Mouse (Mus musculus): Measurements from ENCODE around the gene Vav1. TPM values are rescaled to one million over a fixed set of nuclear protein-coding genes. Genes with fewer than 3 reads are reported as not detected.

Gene Vav1
- polyA plus RNA-seq, 1 experiment from 2014 or later = 1.5 TPM

DNA sequence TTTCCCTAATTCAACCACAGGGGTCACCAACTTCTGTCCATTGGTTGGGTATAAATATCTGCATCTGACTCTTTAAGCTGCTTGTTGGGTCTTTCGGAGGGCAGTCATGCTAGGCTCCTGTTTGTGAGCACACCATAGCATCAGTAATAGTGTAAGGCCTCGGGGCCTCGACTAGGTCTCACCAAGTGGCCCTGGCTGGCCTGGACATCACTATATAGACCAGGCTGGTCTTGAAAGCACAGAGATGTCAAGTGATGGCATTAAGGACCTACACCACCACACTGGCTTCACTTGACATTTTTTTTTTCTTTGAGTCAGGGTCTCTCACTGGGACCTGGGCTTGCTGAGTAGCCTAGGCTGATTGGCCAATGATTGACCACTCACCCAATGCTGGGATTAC, 20.7 kb upstream of the Vav1 start:
- no peak overlapping the region for H3K27ac ChIP-seq (replicated peaks)
- WGBS = 93% methylated on average over 3 of the region's 3 CpGs
- H3K36me3 ChIP-seq = peaks cover 3% of the 10 kb centered on the region; the same call in 1 of the 2 replicates

DNA sequence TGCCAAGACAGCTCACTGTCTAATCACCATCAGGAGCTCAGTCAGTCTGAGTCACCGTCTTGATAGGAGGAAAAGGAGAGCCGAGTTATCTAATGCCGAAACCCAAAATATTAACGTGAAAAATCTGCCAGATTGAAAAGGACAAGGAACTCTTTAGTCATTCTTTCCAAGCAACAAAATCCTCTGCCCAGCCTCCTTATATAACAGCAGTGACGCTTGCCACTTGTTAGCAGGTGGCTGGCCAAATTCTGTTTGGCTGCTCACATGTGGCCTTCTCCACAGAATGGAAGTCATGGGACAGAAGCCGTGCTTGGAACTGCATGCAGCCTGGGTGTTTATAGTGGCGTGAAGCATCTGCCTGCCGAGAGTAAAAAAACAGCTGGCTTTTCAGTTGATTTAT, 19.2 kb upstream of the Vav1 start:
- no peak overlapping the region for H3K4me2 ChIP-seq (replicated peaks)
- WGBS = 93% methylated on average over 8 of the region's 8 CpGs
- no peaks in the 10 kb centered on the region for H3K27me3 ChIP-seq
- peaks cover 3% of the 10 kb centered on the region; the same call in 1 of the 2 replicates for H3K36me3 ChIP-seq
- no peak for ATAC-seq (replicated peaks)
- H3K4me3 ChIP-seq = no peak overlapping the region
- no peak overlapping the region for H3K9ac ChIP-seq (replicated peaks)
- no peaks in the 10 kb centered on the region for H3K4me1 ChIP-seq
- no peaks in the 10 kb centered on the region for H3K9me3 ChIP-seq
- no peak overlapping the region for H3K27ac ChIP-seq (replicated peaks)

More for the DNA sequence above, 20.7 kb upstream of the Vav1 start:
- H3K4me1 ChIP-seq = no peaks in the 10 kb centered on the region
- no peak for ATAC-seq (replicated peaks)
- no peaks in the 10 kb centered on the region for H3K9me3 ChIP-seq
- H3K4me3 ChIP-seq = no peak overlapping the region
- H3K27me3 ChIP-seq = no peaks in the 10 kb centered on the region
- no peak overlapping the region for H3K4me2 ChIP-seq (replicated peaks)
- H3K9ac ChIP-seq (replicated peaks) = no peak overlapping the region

DNA sequence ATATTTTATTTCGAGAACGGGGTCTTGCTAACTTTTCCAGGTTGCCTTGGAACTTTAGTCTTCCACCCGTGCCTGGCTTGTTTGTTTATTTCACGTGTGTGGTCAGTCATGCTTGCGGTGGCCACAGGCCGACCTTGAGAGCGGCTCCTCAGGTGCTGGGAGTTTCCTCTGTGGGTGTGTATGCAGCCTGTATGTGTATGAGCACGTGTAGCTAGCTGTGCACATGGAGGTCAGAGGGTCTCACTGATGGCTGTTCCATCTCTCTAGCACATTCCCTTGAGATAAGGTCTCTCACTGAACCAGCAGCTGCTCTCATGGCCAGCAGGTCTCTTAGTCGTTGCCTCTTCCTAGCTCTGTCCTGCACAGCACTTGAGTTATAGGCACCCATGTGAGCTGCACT, 18.5 kb upstream of the Vav1 start:
- Histone ChIP-seq H3K4me2 (replicated peaks) (no peak overlapping the region), H3K9ac (replicated peaks) (no peak overlapping the region), H3K4me1 (no peaks in the 10 kb centered on the region), H3K27ac (replicated peaks) (no peak overlapping the region), H3K27me3 (no peaks in the 10 kb centered on the region), H3K9me3 (no peaks in the 10 kb centered on the region), H3K4me3 (no peak overlapping the region), H3K36me3 (0 out of 2 replicates have a peak, but pooled peaks cover 3% of the 10 kb centered on the region)
- ATAC-seq (replicated peaks) = no peak
- 89% methylated on average over 9 of the region's 9 CpGs for WGBS

DNA sequence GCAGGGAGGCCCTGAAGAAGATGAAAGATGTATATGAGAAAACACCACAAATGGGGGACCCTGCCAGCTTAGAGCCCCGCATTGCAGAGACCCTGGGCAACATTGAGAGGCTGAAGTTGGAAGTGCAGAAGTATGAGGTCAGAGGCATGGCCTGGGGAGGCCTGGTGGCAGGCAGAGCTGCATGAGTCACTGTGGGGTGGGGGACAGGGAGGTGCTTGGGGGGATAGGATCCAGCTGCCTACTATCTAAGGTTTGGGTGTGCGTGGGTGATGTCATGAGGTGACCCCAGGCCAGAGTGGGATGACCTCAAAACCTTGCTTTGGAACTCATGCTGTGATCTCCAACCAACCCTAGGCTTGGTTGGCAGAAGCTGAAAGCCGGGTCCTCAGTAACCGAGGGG, 17.6 kb upstream of the Vav1 start:
- Histone ChIP-seq H3K27me3 (no peaks in the 10 kb centered on the region), H3K4me2 (replicated peaks) (no peak overlapping the region), H3K4me3 (no peak overlapping the region), H3K27ac (replicated peaks) (no peak overlapping the region), H3K9me3 (no peaks in the 10 kb centered on the region), H3K9ac (replicated peaks) (no peak overlapping the region), H3K36me3 (0 out of 2 replicates have a peak, but pooled peaks cover 3% of the 10 kb centered on the region), H3K4me1 (no peaks in the 10 kb centered on the region)
- WGBS = 93% methylated on average over 4 of the region's 4 CpGs
- ATAC-seq (replicated peaks) = no peak

DNA sequence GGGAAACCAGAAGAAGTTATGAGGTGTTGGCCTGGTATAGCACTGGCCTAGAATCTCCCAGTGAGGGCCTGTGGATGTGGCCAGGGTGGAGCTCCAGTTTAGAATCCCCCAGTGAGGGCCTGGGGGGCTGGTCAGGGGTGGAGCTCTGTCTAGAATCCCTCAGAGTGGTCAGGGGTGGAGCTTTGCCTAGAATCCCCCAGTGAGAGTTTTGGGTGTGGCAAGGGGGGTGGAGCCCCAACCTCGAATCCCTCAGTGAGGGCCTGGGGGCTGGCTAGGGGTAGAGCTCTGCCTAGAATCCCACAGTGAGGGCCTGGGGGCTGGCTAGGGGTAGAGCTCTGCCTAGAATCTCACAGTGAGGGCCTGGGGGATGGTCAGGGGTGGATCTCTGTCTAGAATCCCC, 17.1 kb upstream of the Vav1 start:
- no peak overlapping the region for H3K9ac ChIP-seq (replicated peaks)
- no peaks in the 10 kb centered on the region for H3K4me1 ChIP-seq
- ATAC-seq (replicated peaks) = no peak
- H3K9me3 ChIP-seq = no peaks in the 10 kb centered on the region
- H3K27ac ChIP-seq (replicated peaks) = no peak overlapping the region
- H3K36me3 ChIP-seq = 0 out of 2 replicates have a peak, but pooled peaks cover 3% of the 10 kb centered on the region
- H3K27me3 ChIP-seq = no peaks in the 10 kb centered on the region
- no peak overlapping the region for H3K4me3 ChIP-seq
- 56% methylated on average over 1 of the region's 1 CpGs for WGBS
- no peak overlapping the region for H3K4me2 ChIP-seq (replicated peaks)

DNA sequence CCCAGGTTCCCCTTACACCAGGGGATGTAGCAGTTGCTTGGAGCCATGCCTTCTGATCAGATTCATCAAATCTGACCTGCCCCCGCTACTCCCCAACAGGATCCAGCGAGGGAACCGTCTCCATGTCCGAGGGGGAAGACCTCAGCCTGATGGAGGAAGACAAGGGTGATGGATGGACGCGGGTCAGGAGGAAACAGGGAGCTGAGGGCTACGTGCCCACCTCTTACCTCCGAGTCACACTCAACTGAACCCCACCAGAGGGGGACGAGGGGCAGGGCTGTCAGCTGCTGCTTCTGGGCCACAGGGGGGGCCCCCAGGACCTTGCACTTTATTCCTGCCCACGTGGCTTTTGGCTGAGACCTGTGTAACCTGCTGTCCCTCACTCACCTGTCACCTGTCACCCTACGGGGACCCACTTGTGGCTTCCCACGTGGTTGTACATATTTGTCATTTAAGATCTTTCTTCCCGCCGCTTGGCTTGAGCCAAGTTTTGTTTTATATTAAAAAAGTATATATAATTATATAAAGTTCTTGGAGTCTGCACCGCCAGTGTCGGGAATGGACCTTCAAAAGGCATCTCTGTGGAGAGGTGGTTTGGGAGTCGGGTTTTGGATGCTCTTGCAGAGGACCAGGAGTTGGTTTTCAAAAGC, 15.9 kb upstream of the Vav1 start:
- Histone ChIP-seq H3K36me3 (0 out of 2 replicates have a peak, but pooled peaks cover 3% of the 10 kb centered on the region), H3K27me3 (no peaks in the 10 kb centered on the region), H3K4me3 (no peak overlapping the region), H3K4me1 (no peaks in the 10 kb centered on the region), H3K9me3 (no peaks in the 10 kb centered on the region), H3K9ac (replicated peaks) (no peak overlapping the region), H3K27ac (replicated peaks) (no peak overlapping the region), H3K4me2 (replicated peaks) (no peak overlapping the region)
- no peak for ATAC-seq (replicated peaks)
- 90% methylated on average over 17 of the region's 17 CpGs for WGBS

DNA sequence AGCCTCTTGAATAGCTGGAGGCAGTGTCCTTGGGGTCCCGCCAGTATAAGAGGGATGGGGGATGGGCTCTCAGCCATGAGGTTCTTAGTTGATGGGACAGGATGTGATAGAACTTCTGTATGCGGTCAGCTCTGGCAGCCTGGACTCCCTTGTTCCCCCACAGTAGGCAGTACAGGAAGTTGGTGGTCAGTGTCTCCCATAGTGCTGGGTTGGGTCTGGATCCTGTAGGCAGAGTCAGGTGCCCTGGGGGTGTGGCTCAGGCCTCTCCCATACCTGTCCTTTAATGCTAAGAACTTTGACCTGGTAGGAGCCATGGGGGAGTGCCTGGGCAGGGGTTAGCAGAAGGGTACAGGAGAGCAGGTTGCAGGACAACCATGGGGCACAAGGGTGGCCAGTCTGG, 14.7 kb upstream of the Vav1 start:
- Histone ChIP-seq H3K4me3 (no peak overlapping the region), H3K9ac (replicated peaks) (no peak overlapping the region), H3K27ac (replicated peaks) (no peak overlapping the region), H3K4me1 (no peaks in the 10 kb centered on the region), H3K4me2 (replicated peaks) (no peak overlapping the region), H3K27me3 (no peaks in the 10 kb centered on the region), H3K9me3 (no peaks in the 10 kb centered on the region), H3K36me3 (no peaks in the 10 kb centered on the region)
- 88% methylated on average over 2 of the region's 2 CpGs for WGBS
- ATAC-seq (replicated peaks) = 0 out of 2 replicates have a peak, but pooled peaks have one; percentile 1

DNA sequence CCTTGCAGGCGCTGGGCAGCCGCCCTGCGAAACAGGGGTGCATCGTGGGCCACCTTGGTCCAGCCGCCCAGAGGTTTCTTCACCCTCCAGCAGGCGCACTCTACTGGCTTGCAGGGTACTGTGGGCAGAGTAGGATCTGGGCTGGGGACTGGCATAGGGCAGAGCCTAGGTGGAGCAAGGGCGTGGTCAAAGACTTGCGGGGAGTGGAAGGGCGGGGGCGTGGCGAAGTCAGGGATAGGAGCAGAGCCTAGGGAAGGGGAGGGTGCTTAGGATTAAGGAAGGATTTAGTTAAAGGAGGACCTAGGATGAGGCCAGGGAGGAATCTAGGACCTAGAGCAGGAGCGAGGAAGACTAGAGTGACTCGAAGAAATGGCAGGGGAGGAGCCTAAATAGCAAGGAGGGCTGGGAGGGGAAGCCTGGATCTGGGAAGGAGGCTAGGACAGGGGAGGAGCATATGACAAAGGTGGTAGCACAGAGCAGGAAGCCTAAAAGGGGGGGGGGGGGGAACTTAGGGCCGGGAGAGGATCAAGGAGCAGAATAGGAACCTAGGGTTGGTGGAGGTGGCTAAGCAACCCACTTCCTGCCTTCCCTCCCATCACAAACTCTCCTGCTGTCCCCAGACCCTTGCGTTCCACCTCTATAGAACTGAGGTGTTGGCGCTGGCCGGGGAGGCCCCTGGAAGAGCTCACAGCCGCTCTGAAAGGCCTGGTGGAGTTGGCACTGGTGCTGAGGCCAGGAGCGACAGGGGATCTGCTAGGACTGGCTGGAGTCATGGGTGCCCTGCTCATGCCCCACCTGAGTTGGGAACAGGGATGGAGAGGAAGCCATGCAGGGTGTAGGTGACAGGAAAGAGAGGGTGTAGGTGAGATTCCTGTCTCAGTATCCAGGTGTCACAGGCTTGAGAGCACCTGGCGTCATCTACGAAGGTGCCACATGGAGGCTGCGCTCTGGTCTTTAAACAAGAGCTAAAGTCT, 13.6 kb upstream of the Vav1 start:
- Histone ChIP-seq H3K27me3 (no peaks in the 10 kb centered on the region), H3K4me2 (replicated peaks) (no peak overlapping the region), H3K9me3 (no peaks in the 10 kb centered on the region), H3K36me3 (no peaks in the 10 kb centered on the region), H3K4me1 (no peaks in the 10 kb centered on the region), H3K27ac (replicated peaks) (no peak overlapping the region), H3K9ac (replicated peaks) (no peak overlapping the region), H3K4me3 (no peak overlapping the region)
- WGBS = 29% methylated on average over 21 of the region's 22 CpGs
- peak; percentile 34; the same call in 1 of the 2 replicates for ATAC-seq (replicated peaks)

DNA sequence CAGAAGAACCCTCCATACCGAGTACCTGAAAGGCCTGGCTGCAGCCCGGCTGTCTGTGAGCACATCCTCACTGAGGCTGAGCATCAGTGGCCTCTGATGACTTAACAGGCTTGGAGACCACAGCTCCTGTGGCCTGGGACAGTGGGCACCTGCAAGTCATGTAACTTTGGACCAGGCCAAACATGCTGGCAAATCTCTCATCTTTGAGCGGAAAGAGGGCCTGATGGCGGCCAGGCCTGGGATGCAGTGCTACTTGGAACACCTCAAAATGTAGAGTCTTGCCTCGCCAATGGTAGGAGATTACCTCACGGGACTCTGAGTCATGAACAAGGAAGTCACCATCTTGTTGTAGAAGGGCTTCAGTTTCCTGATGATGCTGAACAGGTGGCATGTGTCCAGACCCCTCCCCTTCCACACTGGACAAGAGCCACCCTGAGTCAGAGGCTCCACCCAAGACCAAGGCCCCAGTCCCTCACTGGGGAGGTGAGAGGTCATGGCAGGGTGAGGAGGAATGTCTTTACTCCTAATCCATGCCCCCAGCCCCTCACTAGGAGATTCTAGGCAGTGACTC, 11.3 kb upstream of the Vav1 start:
- 86% methylated on average over 6 of the region's 6 CpGs for WGBS
- no peaks in the 10 kb centered on the region for H3K9me3 ChIP-seq
- no peak for ATAC-seq (replicated peaks)
- 0 out of 2 replicates have a peak, but pooled peaks cover 3% of the 10 kb centered on the region for H3K27me3 ChIP-seq
- no peak overlapping the region for H3K27ac ChIP-seq (replicated peaks)
- H3K4me1 ChIP-seq = no peaks in the 10 kb centered on the region
- H3K36me3 ChIP-seq = no peaks in the 10 kb centered on the region
- H3K9ac ChIP-seq (replicated peaks) = no peak overlapping the region
- H3K4me2 ChIP-seq (replicated peaks) = no peak overlapping the region
- no peak overlapping the region for H3K4me3 ChIP-seq

DNA sequence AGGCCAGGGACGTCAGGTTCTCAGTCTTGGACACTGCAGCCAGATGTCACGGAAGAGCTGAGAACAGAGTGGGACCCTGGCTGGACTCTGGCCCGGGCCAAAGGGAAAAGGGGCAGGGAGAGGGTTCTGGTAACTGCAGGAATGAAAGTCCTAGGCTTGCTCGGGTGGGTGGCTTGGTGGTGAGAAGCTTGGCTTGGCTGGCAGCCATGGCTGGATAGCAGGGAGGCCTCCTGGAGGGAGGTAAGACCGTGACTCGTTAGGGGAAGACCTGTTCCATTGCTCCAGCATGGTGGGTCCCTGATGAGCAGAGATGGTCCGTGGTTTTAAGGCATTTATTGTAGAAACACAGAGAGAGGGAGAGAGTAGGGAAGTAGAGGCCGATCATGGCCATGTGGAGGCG, 7.6 kb upstream of the Vav1 start:
- H3K27me3 ChIP-seq = peaks cover 15% of the 10 kb centered on the region; the same call in 1 of the 2 replicates
- no peak overlapping the region for H3K4me2 ChIP-seq (replicated peaks)
- H3K36me3 ChIP-seq = no peaks in the 10 kb centered on the region
- ATAC-seq (replicated peaks) = no peak
- H3K4me1 ChIP-seq = peaks cover 15% of the 10 kb centered on the region
- H3K9ac ChIP-seq (replicated peaks) = no peak overlapping the region
- H3K9me3 ChIP-seq = no peaks in the 10 kb centered on the region
- no peak overlapping the region for H3K27ac ChIP-seq (replicated peaks)
- H3K4me3 ChIP-seq = no peak overlapping the region
- WGBS = 61% methylated on average over 9 of the region's 9 CpGs

DNA sequence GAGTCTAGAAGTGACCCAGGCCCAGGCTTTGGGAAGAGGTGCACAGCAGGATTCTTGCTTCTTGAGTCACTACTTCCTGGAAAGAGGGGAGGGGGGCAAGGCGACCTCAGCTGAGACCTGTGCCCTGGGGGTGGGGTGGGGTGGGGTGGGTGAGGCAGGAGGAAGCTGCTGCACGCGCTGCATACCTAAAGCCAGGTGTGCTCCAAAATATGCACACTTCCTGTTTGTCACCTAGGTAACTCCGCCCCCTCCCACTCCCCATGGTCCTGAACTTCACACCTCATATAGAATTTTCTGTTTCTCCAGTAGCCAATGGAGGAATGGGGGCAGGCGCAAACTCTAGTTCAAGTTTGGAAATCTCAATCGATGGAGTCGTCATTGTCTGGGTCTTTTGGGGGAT, 5.1 kb upstream of the Vav1 start:
- Histone ChIP-seq H3K4me1 (peaks cover 17% of the 10 kb centered on the region), H3K9me3 (no peaks in the 10 kb centered on the region), H3K36me3 (no peaks in the 10 kb centered on the region), H3K27me3 (peaks cover 15% of the 10 kb centered on the region; the same call in 1 of the 2 replicates), H3K27ac (replicated peaks) (no peak overlapping the region), H3K9ac (replicated peaks) (no peak overlapping the region), H3K4me2 (replicated peaks) (no peak overlapping the region), H3K4me3 (no peak overlapping the region)
- ATAC-seq (replicated peaks) = no peak
- 41% methylated on average over 7 of the region's 7 CpGs for WGBS

DNA sequence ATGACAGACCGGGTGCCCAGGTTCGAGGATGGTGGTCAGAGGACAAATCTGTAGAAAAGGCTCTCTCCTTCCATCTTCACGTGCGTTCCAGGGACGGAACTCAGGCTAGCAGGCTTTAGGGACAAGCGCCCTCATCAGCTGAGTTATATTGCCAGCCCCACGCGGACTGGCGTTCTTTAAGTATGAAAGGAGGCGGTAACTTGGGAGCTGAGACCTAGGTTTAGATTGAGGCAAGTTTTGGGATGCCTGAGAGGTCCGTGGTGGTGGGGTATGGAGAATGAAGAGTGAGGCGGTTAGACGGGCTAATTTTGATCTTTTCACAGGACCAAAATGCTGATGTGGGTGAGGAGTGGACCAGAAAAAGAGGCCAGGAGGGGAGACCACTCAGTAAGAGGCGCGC, 4.2 kb upstream of the Vav1 start:
- peaks cover 15% of the 10 kb centered on the region; the same call in 1 of the 2 replicates for H3K27me3 ChIP-seq
- no peaks in the 10 kb centered on the region for H3K36me3 ChIP-seq
- peak overlapping the region; percentile 52 for H3K4me3 ChIP-seq
- WGBS = 9% methylated on average over 15 of the region's 15 CpGs
- peak overlapping the region; percentile 45 for H3K9ac ChIP-seq (replicated peaks)
- H3K27ac ChIP-seq (replicated peaks) = no peak overlapping the region
- no peaks in the 10 kb centered on the region for H3K9me3 ChIP-seq
- peaks cover 17% of the 10 kb centered on the region for H3K4me1 ChIP-seq
- peak overlapping the region; percentile 69 for H3K4me2 ChIP-seq (replicated peaks)
- no peak for ATAC-seq (replicated peaks)

All from forebrain, embryonic 15.5 days (tissue).